Mouse (Mus musculus) cerebellum, adult 18-20 months (tissue): ENCODE results near the gene Cdkn3.
"Not testable (repeated sequence)": the region's sequence is repeated elsewhere in the genome, so short reads cannot be mapped to it uniquely, and the experiment has no call there.

ENCODE experiments used
- DNase-seq, 2 experiments: peaks; one replicate each; pipeline ENCODE4 v3.0.0; 2021

Gene Cdkn3

GRCm38 (mm10) chr14:46760355-46761029 lies at the start of gene Cdkn3:
TSS of gene Cdkn3 (plus strand) at chr14:46760541.
- DNase-seq, result peak; percentile 80 to 86

GRCm38 (mm10) chr14:46718483-46718922 lies 41.8 kb upstream of the Cdkn3 start:
- no peak for DNase-seq

- DNase-seq, result no peak
Observed at GRCm38 (mm10) chr14:46722031-46722430, 38.3 kb upstream of the Cdkn3 start.

- no peak for DNase-seq
Observed at GRCm38 (mm10) chr14:46723828-46724227, 36.5 kb upstream of the Cdkn3 start.

DNA sequence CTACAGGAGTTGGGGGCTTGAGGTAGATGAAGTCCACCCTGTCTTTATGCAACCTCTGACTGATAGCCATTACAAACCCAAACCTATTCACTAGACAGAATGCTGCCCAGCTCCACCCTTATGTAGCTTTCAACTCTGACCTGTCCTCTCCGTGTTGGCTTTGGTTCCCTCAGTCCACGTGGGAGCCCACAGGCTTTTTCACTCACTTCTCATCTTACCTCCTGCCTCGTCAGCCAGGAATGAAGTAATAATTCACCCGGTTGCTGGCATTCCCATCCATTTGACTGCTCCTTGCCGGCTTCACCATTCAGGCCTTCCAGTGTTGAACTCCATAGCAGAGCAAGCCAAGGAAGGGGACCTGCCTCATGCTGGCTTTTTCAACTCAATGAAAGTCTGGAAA lies 35.4 kb upstream of the Cdkn3 start:
- DNase-seq, result no peak

DNA sequence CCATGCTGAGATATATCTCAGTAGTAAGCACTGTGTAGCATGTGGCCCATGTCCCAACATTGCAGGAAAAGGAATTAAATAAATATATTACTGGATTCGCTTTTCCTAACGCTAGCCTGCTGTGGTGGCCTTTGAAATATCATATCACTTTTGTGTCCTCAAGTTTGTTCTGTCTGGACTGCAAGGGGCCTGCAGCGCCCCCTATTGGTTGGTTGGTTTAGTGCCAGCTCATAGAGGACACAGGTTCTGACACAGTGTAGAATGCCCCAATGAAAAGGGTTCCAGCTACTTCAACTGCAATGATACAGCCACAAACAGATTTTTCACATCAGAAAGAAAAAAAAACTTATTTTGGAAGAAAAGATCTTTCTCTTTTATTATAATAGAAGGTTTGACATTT lies 34.6 kb upstream of the Cdkn3 start:
- DNase-seq, result peak; percentile 12 to 21

GRCm38 (mm10) chr14:46734262-46734661 lies 26.1 kb upstream of the Cdkn3 start:
- no peak for DNase-seq

DNA sequence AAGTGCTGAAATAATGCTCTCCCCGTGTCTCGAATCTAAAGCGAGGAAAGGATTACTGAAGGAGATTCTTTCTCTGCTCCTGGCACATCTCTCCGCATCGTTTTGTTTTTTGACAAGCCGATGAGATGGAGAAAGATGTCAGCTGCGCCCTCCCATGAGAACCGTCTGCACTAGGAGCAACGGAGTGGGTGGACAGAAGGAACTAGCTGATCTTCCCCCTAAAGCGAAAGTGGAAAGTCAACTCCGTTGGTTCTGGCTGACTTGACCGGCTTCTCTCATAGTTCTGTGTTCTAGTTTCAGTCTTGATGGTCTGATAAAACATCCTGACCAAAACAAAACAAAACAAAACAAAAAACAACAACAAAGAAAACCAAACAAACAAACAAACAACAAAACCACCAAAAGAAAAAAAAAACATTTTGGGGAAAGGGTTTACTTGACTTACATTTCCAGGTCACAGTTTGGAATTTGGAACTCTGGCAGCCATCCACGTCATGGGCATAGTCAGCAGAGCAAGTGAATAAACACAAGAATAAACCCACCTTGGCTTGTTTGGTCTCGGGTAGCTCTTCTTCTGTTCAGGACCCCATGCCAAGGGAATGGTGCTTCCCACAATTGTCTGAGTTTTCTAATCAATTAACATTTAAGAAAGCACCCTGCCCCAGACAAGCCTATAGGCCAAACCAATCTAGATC lies 25.4 kb upstream of the Cdkn3 start:
- no peak for DNase-seq

GRCm38 (mm10) chr14:46736366-46736765 lies 24.0 kb upstream of the Cdkn3 start:
- DNase-seq, result no peak

DNA sequence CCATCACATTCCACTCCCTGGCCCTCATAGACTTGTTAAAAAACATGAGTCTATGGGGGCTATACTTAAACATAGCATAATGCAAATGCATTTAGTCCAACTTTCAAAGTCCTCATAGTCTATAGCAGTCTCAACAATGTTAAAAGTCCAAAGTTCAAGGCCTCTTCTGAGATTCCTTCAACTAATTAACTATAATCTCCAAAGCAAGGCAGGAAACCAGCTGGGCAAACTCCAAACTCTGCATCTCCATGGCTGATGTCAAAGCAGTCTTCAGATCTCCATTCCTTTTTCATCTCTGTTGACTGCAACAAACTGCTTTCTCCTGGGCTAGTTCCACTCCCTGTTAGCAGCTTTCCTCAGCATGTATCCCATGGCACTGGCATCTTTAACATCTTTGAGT lies 23.0 kb upstream of the Cdkn3 start:
- not testable (repeated sequence) for DNase-seq

DNA sequence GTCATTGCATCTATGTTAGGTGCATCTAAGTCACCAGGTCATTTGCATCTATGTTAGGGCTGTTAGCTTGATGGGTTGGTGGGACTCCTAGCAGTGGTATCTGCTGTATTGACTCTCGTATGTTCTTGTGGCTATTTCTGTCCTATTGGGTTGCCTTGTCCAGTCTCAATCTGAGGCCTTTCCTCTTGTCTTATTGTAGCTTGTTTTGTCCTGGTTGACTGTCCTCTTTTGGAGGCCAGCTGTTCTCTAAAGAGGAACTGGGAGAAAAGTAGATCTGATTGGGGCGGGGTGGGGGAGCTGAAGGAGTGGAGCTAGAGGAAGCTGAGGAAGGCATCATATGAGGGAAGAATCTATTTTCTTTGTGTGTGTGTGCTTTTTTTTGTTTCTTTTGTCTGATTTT lies 17.7 kb upstream of the Cdkn3 start:
- no peak for DNase-seq

DNA sequence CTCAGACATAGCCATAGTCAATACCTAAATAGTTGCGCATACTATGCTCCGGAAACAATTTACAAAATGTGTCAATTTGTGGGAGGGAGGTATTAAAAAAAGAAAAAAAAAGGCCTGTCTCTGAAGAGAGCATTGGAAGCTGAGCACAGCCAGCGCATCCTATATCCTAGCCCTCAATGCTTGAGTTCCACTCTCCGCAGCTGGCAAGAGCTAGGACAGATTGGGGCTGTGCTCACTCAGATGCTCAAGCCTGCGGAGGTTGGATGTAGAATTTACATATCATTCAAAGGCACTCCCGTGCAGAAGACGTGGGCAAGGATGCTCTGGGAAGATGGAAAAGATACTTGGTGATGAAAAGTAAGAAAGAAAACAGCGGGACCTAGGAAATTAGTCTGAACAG lies 14.9 kb upstream of the Cdkn3 start:
- no peak for DNase-seq

DNA sequence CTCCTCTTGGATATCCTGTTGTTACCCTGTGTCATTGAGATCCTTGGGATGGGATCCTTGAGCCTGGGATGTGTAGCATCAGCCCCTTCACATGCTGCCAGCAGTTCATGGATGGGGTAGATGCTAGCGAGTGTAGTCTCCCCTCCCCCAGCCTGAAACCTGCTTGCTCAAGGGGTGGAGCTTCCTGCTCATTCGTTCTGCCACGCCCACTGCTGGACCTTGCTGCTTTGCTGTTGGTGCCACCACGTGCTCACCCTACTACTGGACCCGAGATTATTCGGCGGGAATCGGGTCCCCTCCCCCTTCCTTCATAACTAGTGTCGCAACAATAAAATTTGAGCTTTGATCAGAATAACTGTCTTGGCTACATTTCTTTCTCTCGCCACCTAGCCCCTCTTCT lies 6.0 kb upstream of the Cdkn3 start:
- DNase-seq, result not testable (repeated sequence)

DNA sequence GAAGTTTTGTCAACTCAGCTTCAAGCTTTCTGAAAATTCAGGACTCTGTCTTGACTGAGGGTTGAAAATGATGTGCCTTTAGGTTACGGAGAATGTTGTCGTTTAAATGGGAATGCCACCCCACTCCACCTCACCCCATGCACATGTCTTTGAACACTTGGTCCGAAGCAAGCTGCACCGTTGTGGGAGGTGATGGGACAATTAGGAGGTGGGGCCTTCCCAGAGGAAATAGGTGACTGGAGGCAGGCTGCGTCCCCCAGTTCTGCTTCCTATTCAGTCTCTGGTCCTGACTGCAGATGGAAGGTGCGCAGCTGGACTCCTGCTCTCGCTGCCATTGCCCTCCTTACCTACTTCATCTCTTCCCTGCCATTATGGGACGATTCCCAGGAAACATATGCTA lies 4.5 kb upstream of the Cdkn3 start:
- no peak for DNase-seq

- no peak for DNase-seq
Observed at GRCm38 (mm10) chr14:46757736-46758135, 2.6 kb upstream of the Cdkn3 start.

DNA sequence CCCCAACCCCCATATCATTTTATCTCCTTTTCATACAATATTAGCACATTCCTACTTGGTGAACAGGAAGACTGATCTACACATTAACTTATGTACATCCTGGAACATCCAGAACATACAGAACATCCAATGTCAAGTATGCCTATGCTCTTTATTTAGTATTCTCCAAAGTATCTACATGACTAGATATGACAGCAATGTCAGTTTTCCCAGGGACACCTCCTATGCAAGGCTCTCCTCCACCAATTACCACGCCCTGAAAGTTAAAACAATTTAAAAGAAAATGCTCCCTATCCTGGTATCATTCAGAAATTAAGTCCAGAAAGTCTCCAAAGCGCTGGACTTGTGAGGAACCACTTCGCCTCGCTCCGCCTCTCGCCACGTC lies 379 bp upstream of the Cdkn3 start:
- no peak for DNase-seq

- DNase-seq, result no peak
Observed at GRCm38 (mm10) chr14:46761186-46761585, 845 bp downstream of the Cdkn3 start.

DNA sequence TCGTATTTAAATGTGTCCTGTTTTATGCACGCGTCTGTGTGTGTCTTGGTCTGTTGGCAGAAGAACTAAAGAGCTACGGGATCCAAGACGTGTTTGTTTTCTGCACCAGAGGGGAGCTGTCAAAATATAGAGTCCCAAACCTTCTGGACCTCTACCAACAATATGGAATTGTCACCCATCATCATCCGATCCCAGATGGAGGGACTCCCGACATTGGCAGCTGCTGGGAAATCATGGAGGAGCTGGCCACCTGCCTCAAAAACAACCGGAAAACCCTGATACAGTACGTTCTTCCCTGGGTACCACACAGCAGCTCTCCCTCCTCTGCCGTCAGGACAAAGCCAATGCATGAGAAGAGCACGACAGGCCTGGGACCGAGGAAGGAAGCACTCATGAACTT lies 6.8 kb downstream of the Cdkn3 start:
- peak; percentile 30 to 36 for DNase-seq

GRCm38 (mm10) chr14:46770036-46770435 lies 9.7 kb downstream of the Cdkn3 start:
- no peak for DNase-seq

DNA sequence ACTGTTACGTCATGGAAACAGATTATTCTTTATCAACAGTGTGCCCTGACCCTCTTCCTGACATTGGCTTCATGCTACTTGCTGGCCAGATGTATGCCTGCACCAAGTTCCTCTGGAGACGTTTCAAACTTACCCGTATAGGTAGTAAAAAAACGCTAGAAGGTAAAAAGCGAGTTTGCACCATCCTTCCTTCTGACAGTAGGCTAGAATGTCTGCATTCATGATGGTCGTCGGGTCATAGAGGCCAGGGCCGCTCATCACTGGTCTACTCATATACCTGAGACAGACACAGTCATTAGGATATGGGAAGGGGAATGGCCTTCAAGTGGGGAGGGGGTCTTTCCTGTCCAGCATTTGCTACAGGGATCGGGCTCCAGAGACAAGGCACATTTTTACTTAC lies 18.4 kb downstream of the Cdkn3 start:
- DNase-seq, result no peak

DNA sequence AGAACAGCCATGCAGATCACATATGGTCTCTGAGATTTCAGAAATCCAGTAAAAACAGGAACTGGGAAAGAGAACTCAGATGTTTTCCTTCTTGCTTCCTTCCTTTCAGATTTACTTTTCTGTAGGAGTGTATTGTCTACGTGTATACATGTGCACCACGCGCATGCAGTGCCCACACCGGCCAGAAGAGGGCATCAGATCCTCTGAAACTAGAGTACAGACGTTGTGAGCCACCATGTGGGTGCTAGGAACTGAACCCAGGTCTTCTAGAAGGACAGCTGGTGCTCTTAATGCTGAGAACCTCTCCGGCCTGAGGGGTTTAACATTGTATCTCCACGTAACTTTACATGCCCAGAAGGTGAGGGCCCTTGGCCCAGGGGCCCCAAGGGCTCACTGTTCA lies 18.9 kb downstream of the Cdkn3 start:
- no peak for DNase-seq

DNA sequence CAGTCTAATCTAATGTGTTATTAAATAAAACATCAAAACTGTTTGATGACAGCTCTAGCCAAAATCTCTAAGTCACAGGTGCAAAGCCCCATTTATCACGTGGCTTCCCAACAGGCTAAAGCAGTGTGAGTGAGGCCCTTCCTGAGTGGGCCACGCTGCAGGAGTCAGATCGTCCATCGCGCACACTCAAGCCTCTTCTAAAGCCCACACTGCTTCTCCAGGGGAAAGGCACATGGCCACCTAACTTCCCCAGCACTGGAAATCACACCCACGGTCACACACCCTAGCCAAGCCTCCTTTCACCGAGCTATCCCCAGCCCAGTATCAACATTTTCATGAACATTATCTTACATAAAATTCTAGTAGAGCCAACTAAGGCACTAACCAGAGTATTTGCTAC lies 20.7 kb downstream of the Cdkn3 start:
- DNase-seq, result no peak

GRCm38 (mm10) chr14:46782187-46782828 lies 22.0 kb downstream of the Cdkn3 start:
- no peak for DNase-seq

- no peak for DNase-seq
Observed at GRCm38 (mm10) chr14:46783327-46783926, 23.1 kb downstream of the Cdkn3 start.
